Mouse (Mus musculus): Measurements from ENCODE around the gene Dmkn.

The Dmkn gene

GRCm38 (mm10) chr7:30761769-30762352 is 1.7 kb upstream of the Dmkn start:
- DNase-seq (ENCODE audit: low read depth, low spot score) = no peak

GRCm38 (mm10) chr7:30765173-30765572 is 1.6 kb downstream of the Dmkn start:
- DNase-seq (ENCODE audit: low read depth, low spot score) = no peak

- DNase-seq (ENCODE audit: low read depth, low spot score) = no peak
These were observed 2.9 kb downstream of the Dmkn start for GRCm38 (mm10) chr7:30766408-30766807.

- DNase-seq (ENCODE audit: low read depth, low spot score) = no peak
These were observed 5.7 kb downstream of the Dmkn start for GRCm38 (mm10) chr7:30769236-30769635.

- DNase-seq (ENCODE audit: low read depth, low spot score) = no peak
These were observed 12.5 kb downstream of the Dmkn start for GRCm38 (mm10) chr7:30776104-30776503.

- no peak for DNase-seq (ENCODE audit: low read depth, low spot score)
These were observed 13.6 kb downstream of the Dmkn start for GRCm38 (mm10) chr7:30777081-30777579.

GRCm38 (mm10) chr7:30777911-30778310 is 14.4 kb downstream of the Dmkn start:
- no peak for DNase-seq (ENCODE audit: low read depth, low spot score)

- no peak for DNase-seq (ENCODE audit: low read depth, low spot score)
These were observed 18.2 kb downstream of the Dmkn start for GRCm38 (mm10) chr7:30781792-30782191.

GRCm38 (mm10) chr7:30782658-30783057 is 19.1 kb downstream of the Dmkn start:
- DNase-seq (ENCODE audit: low read depth, low spot score) = no peak

GRCm38 (mm10) chr7:30785154-30785553 is 21.6 kb downstream of the Dmkn start:
- no peak for DNase-seq (ENCODE audit: low read depth, low spot score)

- peak; percentile 33 for DNase-seq (ENCODE audit: low read depth, low spot score)
These were observed 22.4 kb downstream of the Dmkn start for GRCm38 (mm10) chr7:30785721-30786546.

- no peak for DNase-seq (ENCODE audit: low read depth, low spot score)
These were observed 23.9 kb downstream of the Dmkn start, which contains the start of gene Krtdap for GRCm38 (mm10) chr7:30787377-30788022. Gene Krtdap, plus strand, starts transcription at chr7:30787896.

- peak; percentile 19 for DNase-seq (ENCODE audit: low read depth, low spot score)
These were observed 26.6 kb downstream of the Dmkn start for GRCm38 (mm10) chr7:30790141-30790540.

- DNase-seq (ENCODE audit: low read depth, low spot score) = peak; percentile 32
These were observed 28.4 kb downstream of the Dmkn start for GRCm38 (mm10) chr7:30791921-30792320.

GRCm38 (mm10) chr7:30794921-30795320 is 31.4 kb downstream of the Dmkn start:
- no peak for DNase-seq (ENCODE audit: low read depth, low spot score)

- DNase-seq (ENCODE audit: low read depth, low spot score) = peak; percentile 87
These were observed 33.2 kb downstream of the Dmkn start for GRCm38 (mm10) chr7:30796790-30797189.

- DNase-seq (ENCODE audit: low read depth, low spot score) = no peak
These were observed 37.1 kb downstream of the Dmkn start for GRCm38 (mm10) chr7:30800653-30801052.

- no peak for DNase-seq (ENCODE audit: low read depth, low spot score)
These were observed 39.7 kb downstream of the Dmkn start for GRCm38 (mm10) chr7:30803256-30803655.

GRCm38 (mm10) chr7:30804026-30804715 is 40.6 kb downstream of the Dmkn start:
- no peak for DNase-seq (ENCODE audit: low read depth, low spot score)

- DNase-seq (ENCODE audit: low read depth, low spot score) = no peak
These were observed 42.4 kb downstream of the Dmkn start for GRCm38 (mm10) chr7:30805924-30806323.

GRCm38 (mm10) chr7:30810319-30810718 is 46.8 kb downstream of the Dmkn start:
- no peak for DNase-seq (ENCODE audit: low read depth, low spot score)
